Mouse (Mus musculus): Measurements from ENCODE around the gene Iqcf1.

DNA sequence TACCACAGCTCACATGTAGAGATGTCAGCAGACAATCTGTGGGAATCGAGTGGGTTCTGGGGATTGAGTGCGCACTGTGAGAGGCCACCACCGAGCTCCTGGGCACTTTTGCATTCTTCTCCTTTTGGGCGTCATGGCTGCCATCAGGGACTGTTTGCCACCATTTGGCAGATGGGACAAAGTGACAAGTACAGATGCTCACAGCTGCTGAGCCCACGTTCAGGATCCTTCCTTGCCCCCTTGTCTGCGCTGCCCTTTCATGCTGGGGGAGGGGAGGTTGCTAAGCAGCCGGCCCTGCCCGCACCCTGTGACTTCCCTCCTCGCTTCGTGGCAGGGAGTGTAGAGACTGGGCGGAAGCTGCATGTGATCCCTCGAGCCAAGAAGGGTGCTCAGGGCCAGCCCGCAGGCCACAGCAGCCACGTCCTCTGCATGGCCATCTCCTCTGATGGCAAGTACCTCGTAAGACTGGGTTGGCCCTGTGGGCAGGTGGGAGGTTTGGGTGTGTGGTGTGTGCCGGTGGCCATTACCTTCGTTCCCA, 17.1 kb upstream of the Iqcf1 start:
- TF ChIP-seq CTCF (IDR thresholded peaks at IDR 0.05) (no peak), POLR2A (IDR thresholded peaks at IDR 0.05; ENCODE audit: insufficient read depth, low read depth, low read length) (no peak), EP300 (IDR thresholded peaks at IDR 0.05; ENCODE audit: insufficient read depth, low read depth, low read length) (no peak)
